Mouse (Mus musculus): ENCODE results near the gene Swap70. TPM values are rescaled to one million over a fixed set of nuclear protein-coding genes. Genes with fewer than 3 reads are reported as not detected.
"Not testable (repeated sequence)": the region's sequence is repeated elsewhere in the genome, so short reads cannot be mapped to it uniquely, and the experiment has no call there.

The Swap70 gene
- polyA plus RNA-seq, 2 experiments = 25.6 to 27.5 TPM

- Histone ChIP-seq H3K9me3 (ENCODE audit: control insufficient read depth, low read length) (no peaks in the 10 kb centered on the region), H3K36me3 (ENCODE audit: control insufficient read depth, insufficient read depth, low read length) (peaks cover 14% of the 10 kb centered on the region), H3K27me3 (ENCODE audit: control insufficient read depth, insufficient read depth, low read length) (no peaks in the 10 kb centered on the region), H3K9ac (ENCODE audit: low read depth, low read length, severe bottlenecking) (no peak overlapping the region), H3K4me2 (replicated peaks; ENCODE audit: low read depth, low read length, severe bottlenecking) (peak overlapping the region; percentile 28; the same call in 1 of the 2 replicates), H3K27ac (replicated peaks; ENCODE audit: low read depth, low read length) (no peak overlapping the region), H3K4me3 (replicated peaks; ENCODE audit: low read length) (no peak overlapping the region), H3K4me1 (ENCODE audit: control insufficient read depth, insufficient read depth, low read length) (peaks cover 16% of the 10 kb centered on the region)
- no peak for ATAC-seq (ENCODE audit: low FRiP score, low read depth)
- WGBS = 70% methylated on average over 2 of the region's 2 CpGs
- no peak for DNase-seq (ENCODE audit: low spot score)
- no peak for TF ChIP-seq POLR2A (IDR thresholded peaks at IDR 0.05; ENCODE audit: borderline replicate concordance, extremely low read depth, insufficient read depth, insufficient read length)
Observed at GRCm38 (mm10) chr7:110223727-110224510, 2.4 kb downstream of the Swap70 start.

- Histone ChIP-seq H3K9me3 (ENCODE audit: control insufficient read depth, low read length) (no peaks in the 10 kb centered on the region), H3K4me3 (replicated peaks; ENCODE audit: low read length) (no peak overlapping the region), H3K4me2 (replicated peaks; ENCODE audit: low read depth, low read length, severe bottlenecking) (no peak overlapping the region), H3K9ac (ENCODE audit: low read depth, low read length, severe bottlenecking) (no peak overlapping the region), H3K4me1 (ENCODE audit: control insufficient read depth, insufficient read depth, low read length) (peaks cover 13% of the 10 kb centered on the region; the same call in 1 of the 2 replicates), H3K27me3 (ENCODE audit: control insufficient read depth, insufficient read depth, low read length) (no peaks in the 10 kb centered on the region), H3K36me3 (ENCODE audit: control insufficient read depth, insufficient read depth, low read length) (peaks cover 14% of the 10 kb centered on the region), H3K27ac (replicated peaks; ENCODE audit: low read depth, low read length) (no peak overlapping the region)
- DNase-seq (ENCODE audit: low spot score) (no peak), ATAC-seq (ENCODE audit: low FRiP score, low read depth) (no peak)
- 94% methylated on average over 5 of the region's 5 CpGs for WGBS
- no peak for TF ChIP-seq POLR2A (IDR thresholded peaks at IDR 0.05; ENCODE audit: borderline replicate concordance, extremely low read depth, insufficient read depth, insufficient read length)
Observed at GRCm38 (mm10) chr7:110226484-110226883, 5.0 kb downstream of the Swap70 start.

- no peak for TF ChIP-seq POLR2A (IDR thresholded peaks at IDR 0.05; ENCODE audit: borderline replicate concordance, extremely low read depth, insufficient read depth, insufficient read length)
- no peak overlapping the region for H3K27ac ChIP-seq (replicated peaks; ENCODE audit: low read depth, low read length)
- peaks cover 20% of the 10 kb centered on the region for H3K36me3 ChIP-seq (ENCODE audit: control insufficient read depth, insufficient read depth, low read length)
- H3K4me1 ChIP-seq (ENCODE audit: control insufficient read depth, insufficient read depth, low read length) = no peaks in the 10 kb centered on the region
- no peaks in the 10 kb centered on the region for H3K27me3 ChIP-seq (ENCODE audit: control insufficient read depth, insufficient read depth, low read length)
- H3K4me3 ChIP-seq (replicated peaks; ENCODE audit: low read length) = no peak overlapping the region
- 68% methylated on average over 6 of the region's 6 CpGs for WGBS
- no peak overlapping the region for H3K4me2 ChIP-seq (replicated peaks; ENCODE audit: low read depth, low read length, severe bottlenecking)
- DNase-seq (ENCODE audit: low spot score) (no peak), ATAC-seq (ENCODE audit: low FRiP score, low read depth) (no peak)
- no peaks in the 10 kb centered on the region for H3K9me3 ChIP-seq (ENCODE audit: control insufficient read depth, low read length)
- H3K9ac ChIP-seq (ENCODE audit: low read depth, low read length, severe bottlenecking) = no peak overlapping the region
Observed at GRCm38 (mm10) chr7:110229967-110230366, 8.5 kb downstream of the Swap70 start.

- H3K9me3 ChIP-seq (ENCODE audit: control insufficient read depth, low read length); DNase-seq (ENCODE audit: low spot score); H3K4me3 ChIP-seq (replicated peaks; ENCODE audit: low read length); ATAC-seq (ENCODE audit: low FRiP score, low read depth); H3K27me3 ChIP-seq (ENCODE audit: control insufficient read depth, insufficient read depth, low read length); H3K9ac ChIP-seq (ENCODE audit: low read depth, low read length, severe bottlenecking); H3K4me2 ChIP-seq (replicated peaks; ENCODE audit: low read depth, low read length, severe bottlenecking); H3K4me1 ChIP-seq (ENCODE audit: control insufficient read depth, insufficient read depth, low read length); H3K27ac ChIP-seq (replicated peaks; ENCODE audit: low read depth, low read length): not testable (repeated sequence)
- H3K36me3 ChIP-seq (ENCODE audit: control insufficient read depth, insufficient read depth, low read length) = peaks cover 14% of the 10 kb centered on the region
- 98% methylated on average over 9 of the region's 10 CpGs for WGBS
Observed at GRCm38 (mm10) chr7:110231127-110231526, 9.6 kb downstream of the Swap70 start.

GRCm38 (mm10) chr7:110236085-110236484 is 14.6 kb downstream of the Swap70 start:
- no peak overlapping the region for H3K4me2 ChIP-seq (replicated peaks; ENCODE audit: low read depth, low read length, severe bottlenecking)
- WGBS = 83% methylated on average over 4 of the region's 4 CpGs
- no peaks in the 10 kb centered on the region for H3K27me3 ChIP-seq (ENCODE audit: control insufficient read depth, insufficient read depth, low read length)
- ATAC-seq (ENCODE audit: low FRiP score, low read depth) = no peak
- H3K9ac ChIP-seq (ENCODE audit: low read depth, low read length, severe bottlenecking) = no peak overlapping the region
- no peak overlapping the region for H3K4me3 ChIP-seq (replicated peaks; ENCODE audit: low read length)
- no peak for DNase-seq (ENCODE audit: low spot score)
- H3K4me1 ChIP-seq (ENCODE audit: control insufficient read depth, insufficient read depth, low read length) = peaks cover 10% of the 10 kb centered on the region
- TF ChIP-seq POLR2A (IDR thresholded peaks at IDR 0.05; ENCODE audit: borderline replicate concordance, extremely low read depth, insufficient read depth, insufficient read length) = no peak
- H3K9me3 ChIP-seq (ENCODE audit: control insufficient read depth, low read length) = no peaks in the 10 kb centered on the region
- no peak overlapping the region for H3K27ac ChIP-seq (replicated peaks; ENCODE audit: low read depth, low read length)
- H3K36me3 ChIP-seq (ENCODE audit: control insufficient read depth, insufficient read depth, low read length) = peaks cover 6% of the 10 kb centered on the region; the same call in 1 of the 2 replicates

Measured in limb, embryonic 14.5 days (tissue).